ENCODE assay signal across 16 mouse cellular contexts in genomic region chr6:126371489-126371888, GRCm38 (mm10).
"Had no signal": no experiment of that assay in that cellular context is flagged by ENCODE, and none has a peak within 500 bp of the region (broad histone marks: within the 10 kb centered on the region; RNA-seq: fewer than 3 reads in every experiment).

No protein-coding gene starts in this region.

- H3K4me3 ChIP-seq: embryonic facial prominence, embryonic 10.5 days; embryonic facial prominence, embryonic 12.5 days; embryonic facial prominence, embryonic 13.5 days; embryonic facial prominence, embryonic 15.5 days; erythroblast, embryonic 14.5 days; forebrain, embryonic 10.5 days; forebrain, embryonic 12.5 days; forebrain, embryonic 13.5 days; forebrain, embryonic 15.5 days; gastrocnemius, adult 2 months; heart, adult 2 months had no signal

- H3K9ac ChIP-seq: embryonic facial prominence, embryonic 12.5 days; embryonic facial prominence, embryonic 13.5 days; embryonic facial prominence, embryonic 15.5 days; forebrain, embryonic 12.5 days; forebrain, embryonic 13.5 days; forebrain, embryonic 15.5 days; forebrain, postnatal 0 days had no signal

- H3K9me3 ChIP-seq: embryonic facial prominence, embryonic 10.5 days; embryonic facial prominence, embryonic 12.5 days; embryonic facial prominence, embryonic 13.5 days; embryonic facial prominence, embryonic 15.5 days; forebrain, embryonic 10.5 days; forebrain, embryonic 12.5 days; forebrain, embryonic 13.5 days; forebrain, embryonic 15.5 days had no signal

- H3K27me3 ChIP-seq: embryonic facial prominence, embryonic 13.5 days; embryonic facial prominence, embryonic 15.5 days; forebrain, embryonic 12.5 days; forebrain, embryonic 13.5 days; forebrain, embryonic 15.5 days had no signal

- DNase-seq: cerebellum, adult 9-11 months; gastrocnemius, postnatal 25 days; gastrocnemius, postnatal 36 days; heart, adult 11 months; heart, adult 2 months had no signal

- H3K4me1 ChIP-seq: embryonic facial prominence, embryonic 10.5 days; embryonic facial prominence, embryonic 12.5 days; embryonic facial prominence, embryonic 15.5 days; forebrain, embryonic 10.5 days; forebrain, embryonic 12.5 days; forebrain, embryonic 13.5 days; forebrain, embryonic 15.5 days had no signal

- H3K27ac ChIP-seq: embryonic facial prominence, embryonic 10.5 days; embryonic facial prominence, embryonic 12.5 days; embryonic facial prominence, embryonic 13.5 days; embryonic facial prominence, embryonic 15.5 days; forebrain, embryonic 10.5 days; forebrain, embryonic 12.5 days; forebrain, embryonic 13.5 days; forebrain, embryonic 15.5 days; gastrocnemius, adult 2 months; heart, adult 2 months had no signal

- H3K36me3 ChIP-seq: embryonic facial prominence, embryonic 10.5 days; embryonic facial prominence, embryonic 12.5 days; embryonic facial prominence, embryonic 13.5 days; embryonic facial prominence, embryonic 15.5 days; forebrain, embryonic 10.5 days; forebrain, embryonic 12.5 days; forebrain, embryonic 15.5 days had no signal

- H3K4me2 ChIP-seq: embryonic facial prominence, embryonic 12.5 days; embryonic facial prominence, embryonic 13.5 days; embryonic facial prominence, embryonic 15.5 days; forebrain, embryonic 12.5 days; forebrain, embryonic 13.5 days; forebrain, embryonic 15.5 days had no signal
